Mouse (Mus musculus): Measurements from ENCODE around the gene Aox4.

DNA sequence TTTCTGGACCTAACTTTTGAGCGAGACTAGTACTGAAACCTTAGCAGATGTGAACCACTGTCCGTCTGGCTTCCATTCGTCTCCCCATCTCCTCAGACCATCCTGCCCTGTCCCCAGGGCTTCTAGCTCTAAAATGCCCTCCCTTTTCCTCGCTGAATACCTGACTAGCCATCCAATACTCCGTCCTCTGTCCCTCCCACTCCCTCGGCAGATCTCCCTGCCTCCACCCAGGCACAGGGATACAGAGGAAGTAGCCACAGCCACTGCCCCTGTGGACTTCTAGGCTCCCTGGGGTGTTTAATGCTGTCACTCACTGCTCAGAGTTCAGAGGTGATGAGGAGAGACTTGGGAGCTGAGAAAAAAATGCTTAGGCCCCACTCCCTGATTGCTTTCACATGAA lies 91.8 kb downstream of the Aox4 start:
- TF ChIP-seq MYOG (IDR thresholded peaks at IDR 0.05; ENCODE audit: control insufficient read depth in 1 of 3, insufficient read depth in 1 of 3, insufficient read length in 2 of 3, low read depth in 2 of 3) (no peak), USF1 (IDR thresholded peaks at IDR 0.05; ENCODE audit: low read depth) (no peak), SRF (IDR thresholded peaks at IDR 0.05; ENCODE audit: control insufficient read depth, insufficient read length, low read depth) (no peak), TCF12 (IDR thresholded peaks at IDR 0.05; ENCODE audit: insufficient read depth, poor library complexity, severe bottlenecking) (no peak), POLR2A (IDR thresholded peaks at IDR 0.05; ENCODE audit: insufficient read length, low read depth) (no peak), POLR2AphosphoS2 (IDR thresholded peaks at IDR 0.05; ENCODE audit: insufficient read length, low read depth) (no peak), MAX (IDR thresholded peaks at IDR 0.05; ENCODE audit: low read depth) (no peak), E2F4 (IDR thresholded peaks at IDR 0.05; ENCODE audit: insufficient read depth) (no peak), CEBPB (IDR thresholded peaks at IDR 0.05; ENCODE audit: insufficient read depth, poor library complexity, severe bottlenecking) (no peak), REST (IDR thresholded peaks at IDR 0.05; ENCODE audit: insufficient read depth, insufficient read length) (no peak), MYOD1 (IDR thresholded peaks at IDR 0.05; ENCODE audit: control insufficient read depth in 1 of 3, insufficient read length in 2 of 3, low read depth in 2 of 3) (no peak)
